Mouse (Mus musculus) adrenal gland, adult 2 months (tissue): ENCODE measurements at regions not wholly inside any gene's neighbourhood (a gene's known extent, or its start where the extent isn't known, plus 50 kb on each side); places are given as distances from the start of the nearest gene placed in this dataset.
A peak's percentile ranks its signal among the peaks of the same experiment; 100 is the strongest.

Experiments used
- DNase-seq: peaks from one replicate; pipeline ENCODE4 v3.0.0; 2021

- DNase-seq, result peak; percentile 42
Observed at GRCm38 (mm10) chr19:21077771-21078548, 124.0 kb upstream of the Tmc1 start.

DNA sequence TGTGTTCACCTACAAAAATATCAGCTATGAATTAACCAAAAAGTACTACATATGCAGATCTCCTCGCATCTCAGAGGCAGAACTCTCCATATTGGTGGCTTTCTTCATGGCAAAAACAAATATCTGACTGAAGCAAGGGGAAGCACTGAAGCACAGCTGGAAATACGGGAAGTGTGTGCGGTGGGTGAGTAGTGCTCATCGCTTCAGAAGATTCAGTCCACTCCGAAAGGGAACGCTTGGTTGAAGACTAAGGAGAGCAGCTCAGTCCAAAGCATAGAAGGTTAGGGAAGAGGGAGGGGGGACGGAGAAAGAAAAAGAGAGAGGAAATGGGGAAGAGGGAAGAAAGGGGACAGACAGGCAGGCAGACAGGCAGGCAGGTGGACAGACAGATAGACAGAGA is 114.4 kb upstream of the Tmc1 start:
- no peak for DNase-seq

DNA sequence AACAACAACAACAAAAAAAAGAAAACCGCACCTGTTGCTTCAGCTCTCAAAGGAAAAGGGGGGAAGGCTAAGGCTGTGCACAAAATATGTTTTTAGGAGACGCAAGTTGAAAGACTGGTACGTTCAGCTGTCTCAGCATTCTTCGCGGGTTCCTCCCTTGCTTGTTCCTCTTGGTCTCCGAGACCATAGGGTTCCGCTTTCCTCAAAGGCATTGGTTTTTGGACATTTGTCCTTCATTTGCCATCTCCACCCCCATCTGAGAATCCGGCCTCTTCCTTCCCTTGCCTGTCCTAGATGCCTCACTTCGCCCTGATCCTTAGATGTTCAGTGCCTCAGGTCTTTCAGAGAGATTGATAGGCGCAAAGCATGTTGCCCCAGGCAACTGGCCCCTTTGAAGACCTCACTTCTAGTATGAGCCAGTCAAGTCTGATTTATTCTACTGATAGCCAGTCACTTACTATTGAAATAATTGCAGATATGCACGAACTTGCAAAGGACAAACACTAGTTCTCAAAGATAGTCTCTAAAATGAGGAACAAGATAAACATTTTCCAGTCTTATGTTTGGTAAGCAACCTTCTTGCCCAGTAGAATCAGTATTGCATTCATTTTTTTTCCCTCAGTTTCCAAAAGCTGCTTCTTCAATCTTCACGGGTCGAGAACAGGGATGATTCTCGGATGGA is 112.6 kb upstream of the Tmc1 start:
- no peak for DNase-seq

DNA sequence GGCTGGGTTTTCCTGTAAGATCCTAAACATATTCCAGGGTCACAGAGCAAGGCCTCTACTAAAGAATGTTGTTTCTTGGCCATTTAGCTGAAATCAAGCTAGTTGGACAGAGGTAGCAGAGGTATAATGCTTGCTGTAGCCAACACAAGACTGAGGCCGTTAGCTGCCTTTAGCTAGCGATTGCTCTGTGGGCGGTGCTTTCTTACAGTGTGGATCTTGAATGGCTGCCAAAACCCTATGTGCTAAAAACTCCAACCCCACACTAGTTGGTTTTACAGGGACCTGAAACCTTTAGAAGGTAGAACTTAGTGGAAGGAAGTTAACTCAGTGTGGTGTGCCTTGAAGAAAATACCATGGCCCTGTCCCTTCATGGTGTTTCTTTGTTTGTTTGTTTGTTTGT is 110.9 kb upstream of the Tmc1 start:
- DNase-seq, result no peak

DNA sequence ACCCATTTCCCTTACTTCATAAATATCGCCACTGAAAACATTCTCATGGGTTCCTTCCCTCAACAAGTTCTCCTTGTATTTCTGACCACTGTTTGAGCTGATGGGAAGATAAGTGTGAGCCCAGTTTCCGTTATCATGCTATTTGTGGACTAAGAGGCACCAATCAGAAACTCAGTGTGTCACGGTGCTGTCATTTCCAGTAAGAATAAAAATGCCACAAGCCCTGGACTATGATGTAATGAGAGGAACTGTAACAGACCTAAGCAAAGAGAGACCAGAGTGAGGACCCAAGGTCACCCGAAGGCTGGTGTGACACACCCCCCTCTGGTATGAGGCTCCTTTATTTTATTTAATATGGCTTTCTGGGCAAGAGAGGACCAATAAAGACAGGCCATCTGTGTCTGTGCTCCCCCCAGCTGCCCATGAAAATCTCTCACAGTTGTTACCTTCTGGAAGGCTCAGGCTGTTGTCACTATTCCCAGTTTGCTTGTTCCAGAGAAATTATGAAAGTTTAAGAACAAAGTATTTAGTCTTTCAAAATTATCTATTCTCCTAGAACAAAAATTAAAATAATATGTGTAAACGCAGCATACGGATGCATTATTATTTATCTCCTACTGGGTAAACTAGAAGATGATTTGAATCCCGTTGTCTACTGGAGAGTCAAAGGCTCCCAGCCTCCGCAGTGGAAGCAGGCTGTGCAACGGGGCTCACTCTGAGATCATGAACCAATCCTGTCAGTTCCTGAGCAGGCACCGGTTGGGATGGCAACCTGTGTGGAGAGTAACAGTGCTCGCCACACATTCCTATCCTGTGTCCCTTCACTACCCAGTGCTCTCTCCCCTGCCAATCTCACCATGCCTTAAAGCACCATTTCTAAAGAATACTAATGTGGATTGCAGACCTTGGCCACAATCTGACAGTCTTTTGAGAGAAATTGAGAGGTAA is 99.9 kb upstream of the Tmc1 start:
- no peak for DNase-seq

GRCm38 (mm10) chr19:21052771-21053170 is 98.8 kb upstream of the Tmc1 start:
- DNase-seq, result no peak

DNA sequence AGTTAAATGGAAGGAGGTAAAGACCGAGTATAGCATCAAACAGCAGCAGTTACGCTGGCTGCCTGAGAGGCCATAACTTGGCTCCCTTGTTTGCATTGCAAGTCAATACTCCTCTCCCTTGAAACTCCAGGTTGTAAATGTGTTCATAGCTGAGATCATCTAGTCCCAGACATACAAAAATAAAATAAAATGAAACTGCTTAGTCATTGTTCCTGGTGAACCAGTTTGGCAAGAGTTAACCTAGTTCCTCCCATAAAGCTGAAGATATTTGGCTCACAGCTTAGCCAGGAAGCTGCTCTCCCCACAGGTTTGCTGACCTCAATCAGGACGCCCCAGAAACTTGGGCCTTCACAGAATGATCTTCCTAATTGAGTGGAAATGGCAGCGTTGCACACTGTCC is 97.9 kb upstream of the Tmc1 start:
- DNase-seq, result no peak

DNA sequence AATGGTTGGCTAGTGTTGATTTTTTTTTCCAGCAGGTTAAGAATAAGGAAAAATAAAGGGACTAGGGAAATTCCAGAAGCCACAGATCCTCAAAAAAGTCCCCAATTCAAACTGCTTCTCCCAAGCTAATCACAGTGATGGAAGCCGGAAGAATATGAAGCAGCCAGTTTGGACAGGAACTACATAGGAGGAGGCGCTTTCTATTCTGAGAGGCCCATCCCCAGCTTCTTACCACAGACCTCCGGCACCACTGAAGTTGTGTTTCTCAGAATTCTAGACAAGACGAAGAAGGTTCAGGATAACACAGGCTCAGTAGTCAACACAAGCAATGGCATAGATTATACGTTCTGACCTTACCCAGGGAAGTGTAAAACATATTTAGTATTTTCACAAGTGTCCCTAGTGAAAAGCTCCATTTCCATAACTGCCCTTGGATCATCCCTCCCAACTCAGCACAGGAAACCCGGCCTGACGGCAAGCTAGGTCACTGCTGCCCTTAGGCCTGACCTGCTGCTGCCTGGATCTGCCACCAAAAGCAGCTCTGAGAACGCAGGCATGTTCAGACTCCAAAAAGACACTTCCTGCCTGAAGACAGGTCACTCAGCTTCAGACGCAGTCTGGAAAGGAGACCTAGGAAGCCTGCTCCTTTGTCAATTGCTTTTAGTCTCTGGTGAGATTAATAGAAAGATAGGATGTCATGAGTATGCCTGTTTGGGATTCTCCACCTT is 97.2 kb upstream of the Tmc1 start:
- peak; percentile 39 for DNase-seq

- no peak for DNase-seq
Observed at GRCm38 (mm10) chr19:21049301-21049700, 95.3 kb upstream of the Tmc1 start.

GRCm38 (mm10) chr19:21045565-21045964 is 91.6 kb upstream of the Tmc1 start:
- no peak for DNase-seq

- no peak for DNase-seq
Observed at GRCm38 (mm10) chr19:21043958-21044357, 90.0 kb upstream of the Tmc1 start.

GRCm38 (mm10) chr19:21042536-21042935 is 88.5 kb upstream of the Tmc1 start:
- DNase-seq, result no peak

GRCm38 (mm10) chr19:21037448-21038077 is 83.6 kb upstream of the Tmc1 start:
- DNase-seq, result peak; percentile 55

DNA sequence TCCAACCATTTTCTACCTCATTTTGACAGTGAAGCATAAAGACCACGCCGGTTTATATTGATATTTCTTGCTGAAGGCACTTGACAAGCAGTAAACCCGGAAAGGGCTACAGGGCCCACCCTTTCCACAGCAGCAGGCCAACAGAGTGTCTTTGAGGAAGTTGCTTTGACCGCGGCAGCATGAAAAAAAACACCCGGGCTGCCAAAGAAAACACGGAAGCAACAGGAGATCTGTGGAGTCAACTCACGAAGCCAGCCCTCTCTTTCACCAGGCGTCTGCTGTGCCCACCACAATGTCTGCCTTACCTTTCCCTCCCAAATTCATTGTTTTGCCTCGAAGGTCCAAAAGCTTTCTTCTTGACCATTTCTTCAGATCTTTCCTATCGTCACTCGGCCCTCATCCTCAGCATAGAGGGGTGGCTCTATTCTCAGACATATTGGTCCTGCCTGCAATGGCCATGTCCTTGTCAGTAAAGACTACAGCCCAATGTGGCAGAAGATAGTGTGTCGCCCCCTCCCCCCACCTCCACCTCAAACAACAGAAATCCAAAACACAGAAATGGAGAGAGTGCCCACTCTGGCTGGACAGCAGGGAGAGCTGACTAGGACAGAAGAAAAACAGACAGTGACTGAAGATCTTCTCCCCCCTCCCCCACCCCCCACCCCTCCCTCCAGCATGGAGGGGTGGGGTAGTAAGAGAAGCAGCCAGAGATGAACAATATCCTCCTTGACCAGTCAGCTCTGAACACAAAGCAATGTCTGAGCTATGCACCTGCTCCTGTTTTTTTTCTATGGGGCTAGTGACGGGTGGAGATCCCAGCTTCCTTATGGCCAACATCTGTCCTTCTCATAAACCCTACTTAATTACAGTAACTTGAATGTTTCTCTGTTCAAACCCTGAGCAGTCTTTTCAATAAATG is 82.8 kb upstream of the Tmc1 start:
- DNase-seq, result peak; percentile 70

GRCm38 (mm10) chr19:21035505-21035904 is 81.5 kb upstream of the Tmc1 start:
- no peak for DNase-seq

GRCm38 (mm10) chr19:21033991-21034390 is 80.0 kb upstream of the Tmc1 start:
- no peak for DNase-seq

DNA sequence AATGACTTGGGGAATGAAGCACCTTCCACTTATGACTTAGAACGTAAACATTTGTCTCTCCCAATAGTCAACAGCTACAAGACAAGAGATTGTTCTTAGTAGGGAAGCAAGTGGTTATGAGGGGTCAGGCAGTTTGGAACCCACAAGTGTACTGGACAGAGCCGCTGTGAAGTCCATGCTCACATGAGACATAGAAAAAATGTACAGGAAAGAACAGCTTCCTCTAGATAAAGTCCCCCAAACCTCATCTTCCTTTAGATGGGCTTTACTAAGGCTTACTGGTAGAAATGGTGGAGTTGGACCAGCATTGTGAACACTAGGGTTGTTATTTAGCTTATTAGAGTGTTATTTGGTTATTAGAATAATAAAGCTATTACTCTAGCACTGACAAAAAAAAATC is 78.6 kb upstream of the Tmc1 start:
- no peak for DNase-seq

GRCm38 (mm10) chr19:21031768-21032308 is 77.8 kb upstream of the Tmc1 start:
- peak; percentile 67 for DNase-seq

GRCm38 (mm10) chr19:21030971-21031370 is 77.0 kb upstream of the Tmc1 start:
- DNase-seq, result no peak

- no peak for DNase-seq
Observed at GRCm38 (mm10) chr19:21028981-21029380, 75.0 kb upstream of the Tmc1 start.
